Mouse (Mus musculus): ENCODE data around the gene Dnm1. TPM values are rescaled to one million over a fixed set of nuclear protein-coding genes. Genes with fewer than 3 reads are reported as not detected.

Dnm1 gene
- polyA plus RNA-seq, 1 experiment = 44.0 TPM

- TF ChIP-seq CTCF (IDR thresholded peaks at IDR 0.05; ENCODE audit: insufficient read depth, low read length) = no peak
- no peak for TF ChIP-seq POLR2A (IDR thresholded peaks at IDR 0.05; ENCODE audit: borderline replicate concordance, extremely low read depth, low read depth, low read length)
- peaks cover 4% of the 10 kb centered on the region; the same call in 1 of the 2 replicates for H3K4me1 ChIP-seq (ENCODE audit: control insufficient read depth, insufficient read depth, low read length)
- DNase-seq = no peak
- WGBS = 69% methylated on average over 2 of the region's 2 CpGs
- no peak overlapping the region for H3K4me3 ChIP-seq (replicated peaks; ENCODE audit: extremely low read depth, low read depth, low read length)
Measured at GRCm38 (mm10) chr2:32382689-32383088, 29.6 kb upstream of the Dnm1 start.

GRCm38 (mm10) chr2:32381775-32382223 lies 28.7 kb upstream of the Dnm1 start, which contains the start of gene 1110008P14Rik:
TSS of gene 1110008P14Rik (minus strand) at chr2:32381938.
- under 1% methylated on average over 33 of the region's 47 CpGs for WGBS
- DNase-seq = peak; percentile 97
- Histone ChIP-seq H3K4me3 (replicated peaks; ENCODE audit: extremely low read depth, low read depth, low read length) (peak within 1 kb of the TSS; percentile 88), H3K4me1 (ENCODE audit: control insufficient read depth, insufficient read depth, low read length) (peaks cover 4% of the 10 kb centered on the region; the same call in 1 of the 2 replicates)
- TF ChIP-seq POLR2A (IDR thresholded peaks at IDR 0.05; ENCODE audit: borderline replicate concordance, extremely low read depth, low read depth, low read length) (peak; percentile 28; the same call in 1 of the 2 replicates), CTCF (IDR thresholded peaks at IDR 0.05; ENCODE audit: insufficient read depth, low read length) (no peak)

GRCm38 (mm10) chr2:32381141-32381774 lies 28.1 kb upstream of the Dnm1 start:
- WGBS = 2% methylated on average over 27 of the region's 27 CpGs
- H3K4me3 ChIP-seq (replicated peaks; ENCODE audit: extremely low read depth, low read depth, low read length) = peak overlapping the region; percentile 71
- DNase-seq = no peak
- peaks cover 4% of the 10 kb centered on the region; the same call in 1 of the 2 replicates for H3K4me1 ChIP-seq (ENCODE audit: control insufficient read depth, insufficient read depth, low read length)
- TF ChIP-seq CTCF (IDR thresholded peaks at IDR 0.05; ENCODE audit: insufficient read depth, low read length) (no peak), POLR2A (IDR thresholded peaks at IDR 0.05; ENCODE audit: borderline replicate concordance, extremely low read depth, low read depth, low read length) (no peak)

GRCm38 (mm10) chr2:32380001-32380500 lies 26.9 kb upstream of the Dnm1 start:
- 61% methylated on average over 7 of the region's 7 CpGs for WGBS
- TF ChIP-seq CTCF (IDR thresholded peaks at IDR 0.05; ENCODE audit: insufficient read depth, low read length) (no peak), POLR2A (IDR thresholded peaks at IDR 0.05; ENCODE audit: borderline replicate concordance, extremely low read depth, low read depth, low read length) (no peak)
- Histone ChIP-seq H3K4me1 (ENCODE audit: control insufficient read depth, insufficient read depth, low read length) (peaks cover 4% of the 10 kb centered on the region; the same call in 1 of the 2 replicates), H3K4me3 (replicated peaks; ENCODE audit: extremely low read depth, low read depth, low read length) (no peak overlapping the region)
- DNase-seq = no peak

GRCm38 (mm10) chr2:32376963-32377362 lies 23.8 kb upstream of the Dnm1 start:
- H3K4me3 ChIP-seq (replicated peaks; ENCODE audit: extremely low read depth, low read depth, low read length) = no peak overlapping the region
- no peak for TF ChIP-seq CTCF (IDR thresholded peaks at IDR 0.05; ENCODE audit: insufficient read depth, low read length)
- DNase-seq = no peak
- WGBS = 92% methylated on average over 10 of the region's 10 CpGs
- H3K4me1 ChIP-seq (ENCODE audit: control insufficient read depth, insufficient read depth, low read length) = 0 out of 2 replicates have a peak, but pooled peaks cover under 1% of the 10 kb centered on the region

GRCm38 (mm10) chr2:32375317-32375940 lies 22.3 kb upstream of the Dnm1 start:
- Histone ChIP-seq H3K4me1 (ENCODE audit: control insufficient read depth, insufficient read depth, low read length) (no peaks in the 10 kb centered on the region), H3K4me3 (replicated peaks; ENCODE audit: extremely low read depth, low read depth, low read length) (no peak overlapping the region)
- 83% methylated on average over 13 of the region's 13 CpGs for WGBS
- TF ChIP-seq POLR2A (IDR thresholded peaks at IDR 0.05; ENCODE audit: borderline replicate concordance, extremely low read depth, low read depth, low read length) (no peak), CTCF (IDR thresholded peaks at IDR 0.05; ENCODE audit: insufficient read depth, low read length) (no peak)
- DNase-seq = no peak

GRCm38 (mm10) chr2:32374191-32374590 lies 21.1 kb upstream of the Dnm1 start:
- no peaks in the 10 kb centered on the region for H3K4me1 ChIP-seq (ENCODE audit: control insufficient read depth, insufficient read depth, low read length)
- no peak overlapping the region for H3K4me3 ChIP-seq (replicated peaks; ENCODE audit: extremely low read depth, low read depth, low read length)
- TF ChIP-seq POLR2A (IDR thresholded peaks at IDR 0.05; ENCODE audit: borderline replicate concordance, extremely low read depth, low read depth, low read length) = no peak
- no peak for TF ChIP-seq CTCF (IDR thresholded peaks at IDR 0.05; ENCODE audit: insufficient read depth, low read length)
- DNase-seq = no peak
- whole genome bisulfite sequencing = 91% methylated on average over 10 of the region's 10 CpGs

GRCm38 (mm10) chr2:32367315-32367714 lies 14.2 kb upstream of the Dnm1 start:
- WGBS = 93% methylated on average over 5 of the region's 5 CpGs
- no peak for TF ChIP-seq POLR2A (IDR thresholded peaks at IDR 0.05; ENCODE audit: borderline replicate concordance, extremely low read depth, low read depth, low read length)
- TF ChIP-seq CTCF (IDR thresholded peaks at IDR 0.05; ENCODE audit: insufficient read depth, low read length) = no peak
- DNase-seq = no peak
- Histone ChIP-seq H3K4me1 (ENCODE audit: control insufficient read depth, insufficient read depth, low read length) (peaks cover 3% of the 10 kb centered on the region; the same call in 1 of the 2 replicates), H3K4me3 (replicated peaks; ENCODE audit: extremely low read depth, low read depth, low read length) (no peak overlapping the region)

GRCm38 (mm10) chr2:32364121-32364520 lies 11.0 kb upstream of the Dnm1 start:
- TF ChIP-seq POLR2A (IDR thresholded peaks at IDR 0.05; ENCODE audit: borderline replicate concordance, extremely low read depth, low read depth, low read length) = no peak
- no peak for TF ChIP-seq CTCF (IDR thresholded peaks at IDR 0.05; ENCODE audit: insufficient read depth, low read length)
- Histone ChIP-seq H3K4me1 (ENCODE audit: control insufficient read depth, insufficient read depth, low read length) (peaks cover 3% of the 10 kb centered on the region; the same call in 1 of the 2 replicates), H3K4me3 (replicated peaks; ENCODE audit: extremely low read depth, low read depth, low read length) (no peak overlapping the region)
- no peak for DNase-seq
- 79% methylated on average over 8 of the region's 8 CpGs for WGBS

Measured in lung, adult 2 months (tissue).